Mouse (Mus musculus) cerebellum, adult 11 months (tissue): ENCODE measurements around the gene Myo3b.
A peak's percentile ranks its signal among the peaks of the same experiment; 100 is the strongest.
"Not testable (repeated sequence)": the region's sequence is repeated elsewhere in the genome, so short reads cannot be mapped to it uniquely, and the experiment has no call there.

Experiments
- DNase-seq: peaks from one replicate; pipeline ENCODE4 v3.0.0; 2022

Myo3b gene

DNA sequence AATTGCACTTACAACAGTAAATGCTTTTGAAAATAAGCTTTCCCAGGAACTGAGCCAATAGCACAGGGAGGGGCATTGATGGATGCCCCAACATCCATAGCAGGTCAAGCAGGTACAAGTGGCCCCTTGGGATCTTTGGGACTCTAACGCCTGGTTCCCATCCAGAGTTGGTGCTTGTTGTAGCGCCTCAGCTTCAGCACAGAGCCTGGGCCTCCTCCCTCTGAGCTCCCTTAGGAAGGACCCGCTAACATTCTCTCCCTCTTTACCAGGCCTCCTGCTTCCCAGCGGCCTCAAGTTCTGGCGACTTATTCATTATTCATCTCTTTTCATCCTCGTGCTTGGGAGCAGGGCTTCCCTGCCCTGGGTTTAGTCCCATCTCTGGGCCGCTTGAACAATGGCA, at the start of gene Myo3b:
Myo3b (plus strand) TSS at position 375 of the 400 bp plus-strand sequence.
- DNase-seq = no peak

DNA sequence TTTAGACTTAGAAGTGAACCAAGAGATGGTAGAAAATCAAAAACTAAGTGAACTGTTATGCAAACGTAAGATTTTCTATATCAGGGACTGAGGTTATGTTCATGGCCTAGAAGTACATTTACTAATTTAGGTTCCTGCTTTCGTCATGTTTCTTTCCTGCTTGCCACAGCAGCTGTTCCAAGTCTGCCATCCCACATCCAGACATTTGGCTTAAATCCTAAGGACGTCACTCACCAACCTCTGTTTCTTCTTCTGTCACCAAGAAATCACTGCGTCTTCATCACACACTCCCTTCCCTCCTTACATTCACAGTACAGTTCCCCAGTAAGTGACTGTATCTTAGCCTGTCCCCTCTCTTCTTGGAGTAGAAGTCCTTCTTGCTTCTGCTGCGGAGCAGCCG, 49.7 kb upstream of the Myo3b start:
- no peak for DNase-seq

DNA sequence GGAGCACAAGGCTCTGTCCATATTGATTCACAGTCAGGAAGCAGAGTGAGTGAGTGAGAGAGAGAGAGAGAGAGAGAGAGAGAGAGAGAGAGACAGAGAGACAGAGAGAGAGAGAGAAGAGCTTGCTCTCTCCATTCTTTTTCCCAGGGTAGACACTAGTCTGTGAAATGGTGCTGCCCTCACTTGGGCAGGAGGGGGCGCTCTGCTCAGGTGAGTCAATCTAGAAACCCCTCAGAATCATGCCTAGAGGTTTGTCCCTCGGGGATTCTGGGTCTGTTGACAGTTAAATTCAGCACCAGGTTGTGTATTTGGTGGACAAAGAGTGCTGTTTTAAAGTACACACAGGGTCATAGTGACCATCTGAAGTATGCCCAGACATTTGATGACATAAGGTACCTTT, 48.3 kb upstream of the Myo3b start:
- DNase-seq = no peak

DNA sequence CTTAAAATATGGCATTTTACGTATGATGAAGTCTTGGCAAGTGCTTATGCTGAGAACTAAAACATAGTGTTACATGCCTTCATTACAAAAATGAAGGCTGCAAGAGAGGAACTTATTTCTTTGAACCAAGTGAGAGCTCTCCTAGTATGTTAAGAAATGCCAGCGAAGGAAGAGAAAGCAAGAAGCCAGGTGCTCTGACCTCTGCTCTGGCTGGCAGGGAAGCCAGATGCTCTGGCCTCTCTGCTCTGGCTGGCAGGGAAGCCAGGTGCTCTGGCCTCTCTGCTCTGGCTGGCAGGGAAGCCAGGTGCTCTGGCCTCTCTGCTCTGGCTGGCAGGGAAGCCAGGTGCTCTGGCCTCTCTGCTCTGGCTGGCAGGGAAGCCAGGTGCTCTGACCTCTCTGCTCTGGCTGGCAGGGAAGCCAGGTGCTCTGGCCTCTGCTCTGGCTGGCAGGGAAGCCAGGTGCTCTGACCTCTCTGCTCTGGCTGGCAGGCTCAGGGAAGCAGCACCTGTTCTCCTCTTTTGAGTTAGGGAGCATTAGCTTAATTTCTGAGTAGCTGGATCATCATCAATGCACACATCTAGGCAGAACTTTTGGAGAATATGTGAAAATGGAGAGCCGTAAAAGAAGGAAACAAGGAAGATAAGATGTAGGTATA, 44.7 kb upstream of the Myo3b start:
- not testable (repeated sequence) for DNase-seq

DNA sequence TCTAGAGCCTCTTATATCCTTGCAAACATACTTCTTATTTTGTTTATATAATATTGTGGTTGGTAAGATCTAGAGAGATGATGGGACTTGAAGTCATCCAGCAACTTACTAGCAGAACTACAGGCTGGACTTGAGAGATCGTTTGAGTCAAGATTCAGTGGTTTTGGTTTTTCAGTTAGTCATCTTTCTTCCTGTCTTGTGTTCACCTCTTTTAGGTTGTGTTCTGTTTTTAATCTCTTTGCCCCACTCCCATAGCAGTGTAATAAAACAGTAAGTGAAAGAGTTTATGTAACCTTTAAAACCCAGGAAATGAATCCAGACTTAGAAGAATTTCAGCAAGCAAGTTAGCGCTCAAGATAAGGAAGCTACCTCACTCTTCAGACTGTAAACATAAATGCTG, 44.1 kb upstream of the Myo3b start:
- no peak for DNase-seq

DNA sequence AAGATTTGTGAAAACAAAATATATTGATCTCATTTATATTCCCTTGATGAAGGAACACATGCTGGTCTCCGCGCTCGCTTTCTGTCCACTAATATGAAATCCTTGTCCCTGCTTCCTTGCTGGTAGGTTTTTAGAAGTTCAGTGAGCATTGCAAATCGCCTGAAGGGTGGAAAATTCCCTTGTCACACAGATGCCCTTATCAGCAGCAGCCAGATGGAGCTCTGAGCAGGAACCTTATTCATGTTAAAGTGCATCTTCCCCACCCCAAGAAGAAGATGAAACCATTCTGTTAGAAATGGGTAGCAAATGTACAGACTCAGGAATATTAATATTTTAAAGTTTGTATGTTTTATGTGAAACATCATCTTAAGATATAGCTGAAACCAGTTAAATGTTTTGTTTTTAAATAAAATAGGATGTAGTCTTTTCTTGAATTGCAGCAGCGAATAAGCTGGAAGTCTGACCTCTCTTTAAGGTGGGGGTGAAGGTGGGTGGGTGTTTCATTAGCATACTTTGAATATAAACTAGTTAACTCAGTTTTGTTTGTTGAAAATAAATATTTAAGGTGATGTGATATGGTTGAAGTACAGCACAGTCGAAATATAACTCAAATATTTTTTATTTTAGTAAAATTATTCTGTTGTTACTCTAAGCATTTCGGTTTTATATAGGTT, 39.7 kb upstream of the Myo3b start:
- DNase-seq = no peak

DNA sequence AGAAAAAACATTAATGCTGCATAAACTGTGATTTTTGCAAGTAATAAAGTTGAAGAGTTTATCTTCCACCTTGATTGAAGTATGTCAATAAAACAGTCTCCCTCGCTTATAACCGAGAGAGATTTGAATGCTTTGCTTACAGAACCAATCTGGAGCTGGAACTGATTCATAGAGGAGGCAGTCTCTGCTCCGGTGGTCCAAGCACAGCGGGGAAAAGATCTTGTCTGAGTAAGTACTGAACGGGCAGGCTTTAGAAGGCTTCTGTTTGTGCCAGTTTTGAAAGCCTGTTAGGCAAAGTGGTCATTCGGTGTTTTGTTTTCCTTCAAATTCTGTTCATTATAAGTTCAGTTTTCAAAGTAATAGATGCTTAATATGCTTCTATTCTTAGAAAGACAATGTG, 38.6 kb upstream of the Myo3b start:
- DNase-seq = no peak

DNA sequence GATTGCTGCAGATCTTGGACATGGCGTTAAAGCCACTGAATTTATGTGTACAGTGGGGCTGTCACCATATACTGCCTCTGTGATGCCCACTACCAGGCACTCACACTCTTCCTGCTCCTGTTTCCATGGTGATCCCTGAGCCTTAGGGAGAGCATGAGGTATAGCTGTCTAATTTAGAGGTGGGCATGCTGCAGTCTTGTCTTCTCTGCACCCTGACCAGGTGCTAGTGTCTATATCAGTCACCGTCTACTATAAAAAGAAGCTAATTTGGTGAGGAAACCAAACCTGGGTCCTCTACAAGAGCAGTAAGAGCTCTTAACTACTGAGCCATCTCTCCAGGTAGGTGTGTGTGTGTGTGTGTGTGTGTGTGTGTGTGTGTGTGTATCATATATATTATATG, 32.4 kb upstream of the Myo3b start:
- DNase-seq = no peak

DNA sequence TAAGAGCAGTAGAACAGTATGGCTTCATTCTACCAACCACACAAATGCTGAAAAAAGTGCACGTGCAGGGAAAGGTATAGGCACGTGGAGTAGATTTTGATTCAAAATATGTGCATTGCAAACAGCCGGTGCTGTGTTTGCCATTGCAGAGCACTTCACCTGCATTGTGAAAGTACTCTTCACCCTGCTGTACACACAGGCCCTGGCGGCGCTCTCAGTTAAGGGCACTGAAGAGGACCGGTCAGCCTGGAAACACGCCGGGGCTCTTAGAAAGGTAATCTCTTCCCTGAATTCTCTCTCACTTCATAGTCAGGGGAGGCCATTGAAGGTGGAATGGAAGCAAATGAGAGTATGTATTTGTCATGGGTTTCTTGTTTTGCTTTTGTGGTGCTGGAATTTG, 26.0 kb upstream of the Myo3b start:
- no peak for DNase-seq

DNA sequence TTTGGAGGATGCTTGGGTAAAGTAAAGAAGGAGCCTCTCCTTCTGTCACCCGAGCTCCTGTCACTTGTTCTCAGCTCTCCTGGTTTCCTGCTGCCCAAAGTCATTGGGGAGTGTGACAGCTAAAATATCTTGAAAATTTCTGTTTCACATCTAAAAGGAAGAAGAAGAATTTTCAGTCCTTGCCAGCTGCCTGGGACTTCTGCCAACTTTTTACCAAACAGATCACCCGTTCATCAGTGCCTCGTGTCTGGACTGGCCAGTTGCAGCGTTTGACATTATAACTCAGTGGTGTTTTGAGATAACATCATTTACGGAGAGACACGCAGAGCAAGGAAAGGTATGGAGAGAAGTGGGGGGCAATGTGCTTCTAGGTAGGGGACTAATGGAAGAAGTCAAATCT, 20.7 kb upstream of the Myo3b start:
- DNase-seq = peak; percentile 9

DNA sequence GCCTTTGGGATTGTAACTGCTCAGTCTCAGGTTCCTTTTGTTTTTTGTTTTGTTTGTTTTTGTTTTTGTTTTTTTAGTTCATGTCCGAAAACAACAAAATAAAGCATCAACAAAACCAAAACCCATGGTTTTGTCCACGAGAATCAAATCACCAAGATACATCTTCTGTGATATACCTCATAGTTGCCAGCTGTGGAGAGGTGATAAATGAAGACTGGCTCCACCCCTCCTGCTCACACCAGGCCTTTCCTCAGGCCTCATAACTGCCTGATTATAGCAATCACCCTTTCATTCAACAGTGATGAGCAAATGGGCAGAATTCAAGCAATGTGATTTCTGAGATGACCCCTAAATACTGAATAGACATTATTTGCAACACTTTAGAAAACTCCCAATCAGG, 14.5 kb upstream of the Myo3b start:
- DNase-seq = no peak

DNA sequence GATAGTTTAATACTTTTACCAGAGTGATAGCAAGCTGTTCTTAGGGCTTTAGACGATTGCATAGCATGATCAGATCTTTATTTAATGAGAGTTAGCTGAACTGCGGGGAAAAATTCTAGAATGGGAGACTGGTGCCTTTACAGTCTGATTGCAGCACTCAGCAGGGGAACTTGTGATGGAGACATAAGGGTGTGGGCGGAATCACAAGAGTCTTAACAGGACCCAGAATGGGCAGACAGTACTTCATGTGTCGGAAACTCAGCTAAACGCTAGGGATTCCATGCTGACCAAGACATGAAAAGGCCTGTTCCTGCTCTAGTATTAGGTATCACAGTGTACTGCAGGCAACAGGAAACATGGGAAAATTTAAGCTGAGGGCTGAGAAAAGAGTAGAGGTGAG, 13.2 kb upstream of the Myo3b start:
- no peak for DNase-seq

DNA sequence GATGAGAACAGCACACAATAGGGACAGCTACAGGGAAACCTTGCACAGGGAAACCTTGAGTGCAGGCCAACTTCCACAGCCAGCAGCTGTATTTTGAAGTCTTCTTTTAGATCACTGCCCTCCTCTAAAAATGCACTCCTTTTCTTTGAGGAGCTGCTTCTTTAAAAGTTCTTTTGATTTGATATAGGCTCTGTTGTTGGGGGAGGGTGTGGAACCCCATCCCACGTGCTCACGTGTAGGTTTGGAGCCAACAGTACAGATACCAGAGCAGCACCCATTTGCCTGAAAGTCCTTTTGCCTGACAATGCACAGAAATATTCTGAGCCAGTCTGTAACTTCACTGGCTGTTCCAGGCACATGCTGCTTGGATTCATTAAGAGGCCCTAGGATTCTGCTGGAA, 7.5 kb upstream of the Myo3b start:
- DNase-seq = no peak

DNA sequence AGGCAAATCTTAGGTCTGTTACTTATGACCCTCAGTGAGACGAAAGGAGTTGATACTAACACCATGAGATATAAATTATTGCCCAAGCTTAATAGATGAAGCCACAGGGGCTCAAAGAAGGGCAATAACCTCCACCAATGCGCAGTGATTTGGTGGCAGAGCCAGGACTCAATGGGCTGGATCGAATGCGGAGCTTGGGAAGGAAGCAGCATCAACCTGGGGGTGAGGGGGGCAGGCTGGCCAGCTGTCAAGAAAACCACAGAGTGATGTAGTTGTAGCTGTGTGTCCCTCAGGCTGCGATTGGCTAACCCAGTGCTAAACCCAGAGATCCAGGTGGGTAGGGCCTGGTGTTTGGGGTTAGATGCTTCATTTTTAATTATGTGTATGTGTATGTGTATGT, 4.0 kb upstream of the Myo3b start:
- no peak for DNase-seq

DNA sequence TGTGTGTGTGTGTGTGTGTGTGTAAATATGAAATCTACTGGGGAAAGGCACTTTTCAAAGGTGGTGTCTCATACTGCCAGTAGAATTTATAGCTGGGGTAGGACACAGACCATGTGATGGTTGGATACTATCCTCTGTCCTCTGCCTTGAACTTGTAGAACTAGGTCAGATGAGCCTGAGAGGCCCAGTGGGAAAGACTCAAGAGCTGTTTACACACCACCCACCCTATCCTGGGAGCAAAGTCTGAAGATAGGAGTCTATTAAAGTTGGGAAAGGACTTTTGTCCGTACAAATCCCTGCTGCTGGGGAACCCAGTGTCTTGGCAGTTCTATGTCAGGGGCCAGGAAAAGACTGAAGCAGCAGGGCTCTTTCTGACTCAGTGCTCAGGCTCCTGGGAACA, 3.6 kb upstream of the Myo3b start:
- DNase-seq = no peak

DNA sequence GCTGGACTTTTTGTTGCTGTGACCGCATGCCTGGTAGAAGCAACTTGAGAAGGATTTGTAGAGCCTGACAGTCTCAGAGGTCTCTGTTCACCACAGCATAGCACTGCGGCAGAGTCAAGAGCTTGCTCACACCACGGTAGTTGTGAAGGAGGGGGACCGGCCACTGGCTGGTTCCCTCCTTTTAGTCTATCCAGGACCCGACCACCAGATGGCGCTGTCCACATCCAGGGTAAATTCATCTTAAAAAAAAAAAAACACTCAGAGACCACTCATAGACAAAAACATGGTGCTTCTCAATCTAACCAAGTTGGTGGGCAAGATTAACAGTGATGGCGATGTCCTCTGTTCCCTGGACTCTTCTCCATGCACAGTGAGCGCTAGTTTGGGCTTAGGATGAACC, 1.7 kb upstream of the Myo3b start:
- no peak for DNase-seq

DNA sequence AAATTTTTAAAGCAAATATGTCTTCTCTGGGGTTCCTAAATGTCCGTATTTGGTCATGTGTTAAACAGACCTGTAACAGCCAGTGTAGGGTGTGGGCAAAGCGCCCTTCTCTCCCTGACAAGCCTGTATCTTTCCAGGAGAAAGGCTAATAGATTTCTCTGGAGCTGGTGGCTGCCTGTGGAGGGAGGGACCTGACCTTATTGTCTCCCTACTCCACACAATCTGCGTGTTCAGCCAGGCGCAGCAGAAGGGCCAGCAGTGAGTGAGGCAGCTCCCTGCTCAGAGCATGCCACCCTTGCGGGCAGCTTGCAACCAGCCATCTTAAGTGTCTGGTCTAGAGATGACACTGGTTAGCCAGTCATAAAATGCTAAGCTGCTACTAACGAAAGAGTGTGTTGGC, 5.5 kb downstream of the Myo3b start:
- DNase-seq = no peak

DNA sequence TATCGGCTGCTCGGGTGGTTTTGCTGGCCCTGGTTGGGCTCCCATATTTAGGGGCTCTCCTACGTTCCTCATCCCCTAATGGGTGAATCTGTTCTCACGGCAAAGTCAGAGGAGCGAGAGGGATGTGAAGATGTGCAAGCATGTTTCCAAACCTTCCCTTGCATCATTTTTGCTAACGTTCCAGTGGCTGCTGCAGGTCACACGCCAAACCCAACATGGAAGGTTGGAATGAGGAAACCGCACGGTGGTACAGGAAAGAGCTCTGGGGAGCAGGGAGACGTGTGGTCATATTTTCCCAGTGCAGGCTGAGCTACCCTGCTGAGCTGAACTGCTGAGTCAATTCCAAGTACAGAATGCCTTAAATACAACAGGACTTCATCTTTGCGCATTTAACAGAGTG, 8.9 kb downstream of the Myo3b start:
- no peak for DNase-seq

DNA sequence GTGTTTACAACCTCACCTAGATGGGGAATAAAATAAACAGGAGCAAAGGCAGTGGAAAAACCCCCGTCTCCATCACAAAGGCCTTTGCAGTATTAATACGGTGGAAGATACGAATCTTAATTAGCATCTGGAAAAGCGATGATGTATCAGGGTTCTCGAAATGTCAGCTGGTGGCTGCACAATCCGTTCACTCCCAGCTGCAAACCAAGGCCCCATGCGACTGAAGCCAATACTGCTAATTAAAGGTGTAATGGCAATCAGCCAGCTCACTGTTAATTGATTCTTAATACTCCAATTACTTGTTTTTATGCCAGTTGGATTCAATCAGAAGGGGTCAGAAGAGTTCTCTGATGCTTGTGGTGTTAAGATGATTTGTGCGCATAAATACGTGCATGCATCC, 14.9 kb downstream of the Myo3b start:
- DNase-seq = no peak

DNA sequence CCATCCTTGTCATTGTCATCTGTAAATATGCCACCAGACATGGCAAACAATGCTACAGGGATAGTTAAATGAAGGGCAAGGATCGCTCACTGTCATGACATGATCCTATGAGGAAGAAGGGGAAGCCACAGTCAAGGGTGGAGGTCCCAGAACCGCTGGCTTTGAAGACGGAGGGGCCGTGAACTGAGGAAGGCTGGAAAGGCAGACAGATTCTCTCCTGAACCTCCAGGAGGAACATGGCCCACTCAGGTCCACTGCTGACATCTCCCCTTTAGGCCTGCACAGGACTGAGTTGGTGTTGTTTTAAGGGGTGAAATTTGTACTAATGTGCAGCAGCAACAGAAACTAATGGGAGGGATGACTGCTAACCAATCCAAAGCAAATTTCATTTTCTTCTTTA, 19.3 kb downstream of the Myo3b start:
- DNase-seq = no peak

DNA sequence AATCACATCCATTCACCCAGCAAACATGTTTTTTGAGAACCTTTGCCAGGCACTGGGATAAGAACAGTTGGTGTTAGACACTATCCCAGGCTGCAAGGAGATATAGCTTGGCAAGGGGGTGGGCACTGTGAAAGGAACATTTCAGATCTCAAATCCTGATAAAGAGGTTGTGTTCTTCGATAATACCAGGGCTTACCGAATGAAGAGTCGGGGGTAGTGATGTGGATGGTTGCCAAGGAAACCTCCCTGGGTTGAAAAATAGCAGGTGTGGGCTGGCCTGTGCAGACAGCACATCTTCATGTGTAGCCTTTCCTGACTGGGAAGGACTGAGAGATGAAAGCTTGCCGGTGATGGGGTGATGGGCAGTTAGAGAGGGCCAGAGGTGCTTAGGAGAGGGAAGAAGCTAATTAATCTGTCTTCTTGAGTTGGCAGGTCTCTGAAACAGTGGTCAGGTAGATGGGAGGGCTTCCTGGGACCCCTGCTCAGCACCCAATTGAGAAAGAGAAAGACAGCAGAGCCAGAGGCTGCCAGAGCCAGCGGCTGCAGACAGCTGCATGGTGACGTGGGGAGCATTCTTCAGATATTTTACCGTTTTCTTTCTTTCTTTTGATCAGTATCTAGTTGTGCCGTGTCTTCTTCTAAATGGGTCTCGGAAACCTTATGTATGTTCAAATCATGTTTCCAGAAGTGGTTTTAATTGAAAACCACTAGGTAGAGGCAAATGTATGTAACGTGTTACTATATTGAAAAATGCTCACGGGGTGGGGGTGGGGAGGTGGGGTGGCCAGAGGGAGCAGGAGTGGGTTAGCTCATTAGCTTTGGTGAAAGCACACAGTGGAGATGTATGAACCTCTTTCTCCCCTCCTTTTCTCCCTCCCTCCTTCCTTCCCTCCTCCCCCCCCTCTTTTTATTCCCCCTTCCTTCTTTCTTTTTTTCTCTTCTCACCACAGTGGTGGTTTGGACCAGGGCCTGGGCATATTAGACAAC, 21.7 kb downstream of the Myo3b start:
- no peak for DNase-seq

DNA sequence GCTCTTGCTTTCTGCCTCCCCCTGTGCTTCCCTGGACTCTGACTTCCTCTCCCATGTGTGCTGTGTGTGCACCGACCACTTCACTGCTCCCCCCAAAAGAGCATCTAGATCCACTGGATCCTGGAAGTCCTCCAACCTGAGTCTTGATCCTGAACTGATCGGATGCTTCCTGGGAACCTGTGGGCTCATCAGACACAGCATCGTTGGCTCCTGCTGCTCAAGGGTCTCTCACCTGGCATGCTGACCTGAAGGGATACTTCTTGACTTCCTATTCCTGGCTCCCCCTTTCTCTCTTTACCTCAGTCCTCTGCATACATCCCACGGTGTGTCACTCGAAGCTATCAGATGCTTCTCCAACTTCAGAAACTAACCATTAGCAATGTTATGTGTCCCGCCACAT, 26.2 kb downstream of the Myo3b start:
- no peak for DNase-seq

DNA sequence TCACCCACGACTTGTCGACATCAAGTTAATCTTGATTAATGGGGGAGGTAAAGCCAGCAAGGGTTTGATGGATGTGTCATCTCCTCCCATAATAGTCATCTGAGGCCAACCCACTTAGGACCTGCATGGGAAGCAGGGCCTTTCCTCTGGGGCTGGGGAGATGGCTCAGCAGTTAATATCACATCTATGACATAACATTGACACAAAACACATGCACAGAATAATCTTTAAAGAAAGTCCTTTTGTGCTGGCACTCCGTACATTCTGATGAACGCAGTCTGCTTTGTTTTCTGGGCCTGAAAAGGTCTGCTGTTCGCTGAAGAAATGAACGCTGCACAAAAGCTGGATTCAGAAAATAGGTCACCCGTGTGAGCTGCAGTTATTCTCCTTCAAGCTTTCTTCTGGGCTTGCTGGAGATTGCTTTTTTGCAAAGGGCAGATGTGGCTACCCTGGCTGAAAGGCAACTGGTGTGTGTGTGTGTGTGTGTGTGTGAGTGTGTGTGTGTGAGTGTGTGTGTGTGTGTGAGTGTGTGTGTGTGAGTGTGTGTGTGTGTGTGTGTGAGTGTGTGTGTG, 26.9 kb downstream of the Myo3b start:
- no peak for DNase-seq
